Mouse (Mus musculus) embryonic facial prominence, embryonic 12.5 days (tissue): ENCODE data around the gene Slc25a33. TPM values are rescaled to one million over a fixed set of nuclear protein-coding genes. Genes with fewer than 3 reads are reported as not detected.
A peak's percentile ranks its signal among the peaks of the same experiment; 100 is the strongest.

Source experiments
- ATAC-seq: fragments of 200-750 bp; cut with Nextera tagmentation; 2 replicates; pipeline ENCODE4 v1.8.0; 2017; ENCODE audit not compliant: insufficient number of reproducible peaks, insufficient read depth, low FRiP score, low TSS enrichment
- H3K27ac ChIP-seq: fragments of 300-500 bp; sonication (generic); 2 replicates; pipeline ENCODE4 v1.5.1; 2016; ENCODE audit warnings: mild to moderate bottlenecking
- H3K27me3 ChIP-seq: fragments of 300-500 bp; sonication (generic); 2 replicates; pipeline ENCODE4 v1.6.1; 2016; ENCODE audit warnings: mild to moderate bottlenecking, moderate library complexity
- H3K36me3 ChIP-seq: fragments of 300-500 bp; sonication (generic); 2 replicates; pipeline ENCODE4 v1.6.1; 2016; ENCODE audit warnings: mild to moderate bottlenecking
- H3K4me1 ChIP-seq: fragments of 300-500 bp; sonication (generic); 2 replicates; pipeline ENCODE4 v1.6.1; 2016
- H3K4me2 ChIP-seq: fragments of 300-500 bp; sonication (generic); replicated peaks from 2 replicates; pipeline ENCODE4 v1.6.1; 2016; ENCODE audit warnings: mild to moderate bottlenecking, moderate library complexity
- H3K4me3 ChIP-seq: fragments of 300-500 bp; sonication (generic); 2 replicates; pipeline ENCODE4 v1.5.1; 2016; ENCODE audit warnings: mild to moderate bottlenecking
- H3K9ac ChIP-seq: fragments of 300-500 bp; sonication (generic); 2 replicates; pipeline ENCODE4 v1.6.1; 2016; ENCODE audit warnings: mild to moderate bottlenecking, moderate library complexity
- H3K9me3 ChIP-seq: fragments of 300-500 bp; sonication (generic); 2 replicates; pipeline ENCODE4 v1.6.1; 2016; ENCODE audit warnings: mild to moderate bottlenecking, moderate library complexity
- WGBS: fragments of 180-500 bp; shearing (Covaris S2); methylation state at CpG from one replicate; pipeline ENCODE4 v1.1.7; 2016; 5-methylcytosine and 5-hydroxymethylcytosine counted together
- polyA plus RNA-seq: library from polyadenylated mRNA; unstranded; fragments of >200 nt; fragmentation: Nextera tagmentation; extraction: Ambion mirVana; gene quantifications from 2 replicates; pipeline ENCODE4 v1.2.1, GENCODE M21; 2016

Slc25a33 gene
- polyA plus RNA-seq, 1 experiment from 2014 or later = 15.7 TPM

DNA sequence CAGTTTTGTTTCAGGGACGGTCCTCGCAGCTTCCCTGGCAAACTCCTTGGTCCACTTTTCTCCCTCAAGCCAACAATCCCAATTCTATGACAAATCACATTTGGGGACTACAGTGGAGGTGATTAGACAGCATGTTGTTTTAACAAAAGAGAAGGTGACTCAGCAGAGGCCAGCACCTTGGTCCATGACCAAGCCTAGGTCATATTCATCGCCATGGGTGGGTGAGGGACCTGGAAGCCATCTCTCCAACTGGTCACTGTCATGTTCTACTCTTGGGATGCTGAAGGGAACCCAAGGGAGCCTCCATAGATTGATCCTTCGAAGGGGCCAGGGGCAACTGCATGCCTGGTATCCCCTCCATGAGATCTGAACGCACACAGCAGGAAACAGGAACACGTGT is 39.8 kb downstream of the Slc25a33 start:
- no peak overlapping the region for H3K27ac ChIP-seq
- 0 out of 2 replicates have a peak overlapping the region, but pooled peaks have one; percentile 1 for H3K4me2 ChIP-seq
- H3K36me3 ChIP-seq = peaks cover 28% of the 10 kb centered on the region
- 84% methylated on average over 6 of the region's 6 CpGs for WGBS
- H3K9me3 ChIP-seq = no peaks in the 10 kb centered on the region
- no peak overlapping the region for H3K9ac ChIP-seq
- no peak overlapping the region for H3K4me3 ChIP-seq
- ATAC-seq = no peak
- H3K27me3 ChIP-seq = no peaks in the 10 kb centered on the region
- H3K4me1 ChIP-seq = peaks cover 47% of the 10 kb centered on the region

GRCm38 (mm10) chr4:149733748-149734147 is 40.3 kb downstream of the Slc25a33 start:
- Histone ChIP-seq H3K27me3 (no peaks in the 10 kb centered on the region), H3K27ac (peak overlapping the region; percentile 43; the same call in 1 of the 2 replicates), H3K4me1 (peaks cover 51% of the 10 kb centered on the region), H3K36me3 (peaks cover 33% of the 10 kb centered on the region), H3K4me2 (0 out of 2 replicates have a peak overlapping the region, but pooled peaks have one; percentile 1), H3K9ac (peak overlapping the region; percentile 32; the same call in 1 of the 2 replicates), H3K4me3 (no peak overlapping the region), H3K9me3 (no peaks in the 10 kb centered on the region)
- 48% methylated on average over 6 of the region's 6 CpGs for WGBS
- no peak for ATAC-seq

GRCm38 (mm10) chr4:149732800-149733199 is 41.3 kb downstream of the Slc25a33 start:
- Histone ChIP-seq H3K4me2 (no peak overlapping the region), H3K4me1 (peaks cover 48% of the 10 kb centered on the region), H3K36me3 (peaks cover 38% of the 10 kb centered on the region), H3K9me3 (no peaks in the 10 kb centered on the region), H3K27ac (0 out of 2 replicates have a peak overlapping the region, but pooled peaks have one; percentile 9), H3K4me3 (no peak overlapping the region), H3K27me3 (no peaks in the 10 kb centered on the region), H3K9ac (no peak overlapping the region)
- 73% methylated on average over 10 of the region's 10 CpGs for WGBS
- ATAC-seq = no peak

- H3K4me1 ChIP-seq = peaks cover 48% of the 10 kb centered on the region
- no peak for ATAC-seq
- H3K4me2 ChIP-seq = no peak overlapping the region
- H3K9me3 ChIP-seq = no peaks in the 10 kb centered on the region
- no peak overlapping the region for H3K4me3 ChIP-seq
- H3K27me3 ChIP-seq = no peaks in the 10 kb centered on the region
- H3K9ac ChIP-seq = no peak overlapping the region
- WGBS = 88% methylated on average over 3 of the region's 3 CpGs
- H3K36me3 ChIP-seq = peaks cover 43% of the 10 kb centered on the region
- H3K27ac ChIP-seq = peak overlapping the region; percentile 9; the same call in 1 of the 2 replicates
These were observed 41.8 kb downstream of the Slc25a33 start for GRCm38 (mm10) chr4:149732313-149732712.

DNA sequence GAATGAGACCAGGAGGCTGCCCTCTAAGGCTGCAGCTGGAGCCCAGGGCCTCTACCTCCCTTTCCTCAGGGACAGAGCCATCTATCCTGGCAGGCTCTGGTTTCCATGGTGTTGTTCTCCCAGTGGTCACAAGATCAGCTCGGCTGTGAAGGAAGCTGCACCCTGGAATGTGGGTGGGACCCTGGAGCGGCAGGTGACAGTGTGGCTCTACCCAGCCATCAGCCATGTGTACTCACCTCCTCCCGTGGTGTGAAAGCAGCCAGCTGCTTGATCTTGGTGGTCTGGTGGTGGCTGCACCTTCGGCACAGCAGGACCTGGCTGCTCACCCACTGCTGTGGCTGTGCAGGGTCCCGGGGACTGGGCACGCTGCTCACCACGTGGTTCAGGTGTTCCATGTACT is 43.2 kb downstream of the Slc25a33 start:
- 82% methylated on average over 7 of the region's 7 CpGs for WGBS
- Histone ChIP-seq H3K27me3 (no peaks in the 10 kb centered on the region), H3K4me3 (no peak overlapping the region), H3K27ac (no peak overlapping the region), H3K36me3 (peaks cover 57% of the 10 kb centered on the region), H3K4me1 (peaks cover 34% of the 10 kb centered on the region), H3K9me3 (no peaks in the 10 kb centered on the region), H3K9ac (no peak overlapping the region), H3K4me2 (no peak overlapping the region)
- ATAC-seq = no peak

DNA sequence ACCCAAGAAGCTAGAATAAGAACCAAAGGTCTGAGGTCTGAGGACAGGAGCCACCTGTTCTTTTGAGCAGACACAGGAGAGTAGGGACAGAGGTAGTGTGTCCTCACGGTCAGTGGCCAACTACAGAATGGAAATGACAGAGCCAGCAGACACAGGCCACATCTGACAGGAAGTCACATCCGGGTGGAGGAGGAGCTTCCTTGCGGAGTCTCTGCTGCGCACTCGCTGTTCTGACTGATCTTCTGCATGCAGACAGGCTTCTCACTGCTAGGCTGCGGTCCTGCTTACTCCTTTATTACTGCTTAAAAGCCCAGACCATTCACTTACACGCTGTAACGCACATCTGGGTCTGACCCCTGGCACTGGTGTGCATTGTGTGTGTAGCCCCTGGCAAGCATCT is 45.3 kb downstream of the Slc25a33 start:
- Histone ChIP-seq H3K9ac (no peak overlapping the region), H3K27me3 (no peaks in the 10 kb centered on the region), H3K4me2 (no peak overlapping the region), H3K36me3 (peaks cover 76% of the 10 kb centered on the region), H3K4me1 (peaks cover 14% of the 10 kb centered on the region), H3K27ac (no peak overlapping the region), H3K9me3 (no peaks in the 10 kb centered on the region), H3K4me3 (no peak overlapping the region)
- ATAC-seq = no peak
- 70% methylated on average over 8 of the region's 8 CpGs for WGBS

- 97% methylated on average over 5 of the region's 5 CpGs for WGBS
- H3K4me2 ChIP-seq = no peak overlapping the region
- no peaks in the 10 kb centered on the region for H3K27me3 ChIP-seq
- no peak overlapping the region for H3K27ac ChIP-seq
- no peak overlapping the region for H3K4me3 ChIP-seq
- 0 out of 2 replicates have a peak, but pooled peaks cover 5% of the 10 kb centered on the region for H3K4me1 ChIP-seq
- no peaks in the 10 kb centered on the region for H3K9me3 ChIP-seq
- no peak for ATAC-seq
- H3K36me3 ChIP-seq = peaks cover 80% of the 10 kb centered on the region
- H3K9ac ChIP-seq = no peak overlapping the region
These were observed 46.4 kb downstream of the Slc25a33 start for GRCm38 (mm10) chr4:149727636-149728035.

- 68% methylated on average over 15 of the region's 15 CpGs for WGBS
- Histone ChIP-seq H3K27me3 (no peaks in the 10 kb centered on the region), H3K4me2 (no peak overlapping the region), H3K36me3 (peaks cover 86% of the 10 kb centered on the region), H3K27ac (no peak overlapping the region), H3K9ac (no peak overlapping the region), H3K4me1 (0 out of 2 replicates have a peak, but pooled peaks cover 5% of the 10 kb centered on the region), H3K4me3 (no peak overlapping the region), H3K9me3 (no peaks in the 10 kb centered on the region)
- ATAC-seq = no peak
These were observed 48.3 kb downstream of the Slc25a33 start for GRCm38 (mm10) chr4:149725661-149726350.

DNA sequence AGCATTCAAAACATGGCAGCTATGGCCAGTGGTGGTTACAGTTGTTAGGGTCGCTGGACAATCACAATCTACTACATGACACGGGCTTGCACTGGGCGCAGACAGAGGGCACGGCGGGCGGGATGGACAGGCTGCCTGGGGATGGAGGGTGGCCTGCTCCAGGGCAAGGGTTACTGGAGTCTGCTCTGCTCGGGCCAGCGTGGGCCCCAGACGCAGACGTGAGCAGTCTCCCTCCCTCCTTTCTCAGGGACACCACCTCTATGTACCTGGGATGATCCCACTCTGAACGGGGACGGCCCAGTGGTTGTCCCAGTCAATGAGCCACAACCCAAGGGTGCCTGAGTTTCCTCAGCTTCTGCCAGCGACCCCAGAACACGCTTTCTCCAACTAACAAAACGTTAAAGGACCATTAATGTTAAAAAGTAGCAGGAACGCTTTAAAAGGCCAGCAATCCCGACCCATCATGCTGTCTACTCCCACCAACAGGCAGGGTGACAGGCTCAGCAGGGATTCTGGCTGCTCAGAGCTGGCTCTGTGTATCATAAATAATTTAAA is 49.1 kb downstream of the Slc25a33 start:
- no peak overlapping the region for H3K9ac ChIP-seq
- peaks cover 86% of the 10 kb centered on the region for H3K36me3 ChIP-seq
- 91% methylated on average over 17 of the region's 17 CpGs for WGBS
- 0 out of 2 replicates have a peak, but pooled peaks cover 5% of the 10 kb centered on the region for H3K4me1 ChIP-seq
- no peaks in the 10 kb centered on the region for H3K27me3 ChIP-seq
- H3K4me2 ChIP-seq = no peak overlapping the region
- no peaks in the 10 kb centered on the region for H3K9me3 ChIP-seq
- no peak overlapping the region for H3K4me3 ChIP-seq
- no peak overlapping the region for H3K27ac ChIP-seq
- ATAC-seq = no peak

DNA sequence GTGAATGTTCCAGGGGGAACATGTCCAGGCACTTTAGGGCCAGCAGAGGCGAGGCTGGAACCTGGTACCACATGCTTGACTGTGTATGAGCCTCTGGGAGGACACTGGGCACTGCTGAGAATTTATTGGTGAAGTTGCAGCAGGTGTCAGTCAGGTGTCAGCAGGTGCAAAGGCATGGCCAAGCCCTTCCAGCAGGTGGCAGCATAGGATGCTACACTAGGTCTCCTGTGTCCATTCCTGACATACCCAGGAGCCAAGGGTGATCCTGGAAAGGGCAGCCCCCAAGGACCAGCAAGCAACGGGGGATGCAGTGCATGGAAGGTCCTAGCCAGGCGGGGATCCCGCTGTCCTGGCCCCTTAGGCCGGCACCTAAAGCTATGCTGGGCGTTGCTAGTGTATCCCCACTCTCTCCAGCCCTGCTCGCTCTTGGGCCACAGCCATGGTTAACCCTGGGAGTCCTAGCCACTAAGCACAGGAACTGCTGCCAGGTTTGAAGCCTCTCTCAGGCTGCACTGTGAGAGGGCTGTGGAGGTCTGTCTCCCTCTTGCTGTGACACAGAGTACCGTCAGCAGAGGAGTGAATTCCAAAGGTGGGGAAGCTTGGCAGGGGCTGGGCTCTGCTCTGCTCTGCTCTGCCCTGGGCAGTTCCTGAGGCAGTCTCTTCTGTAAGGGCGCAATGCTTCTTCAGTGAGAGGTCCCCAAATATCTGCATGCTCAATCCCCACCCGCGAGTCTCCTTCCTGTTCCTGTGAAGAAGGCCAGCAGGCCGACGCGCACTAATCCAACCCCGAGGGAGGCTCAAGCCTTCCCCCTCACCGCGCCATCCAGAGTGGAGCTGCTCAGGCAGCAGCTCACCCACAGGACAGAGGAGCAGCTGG is 50.0 kb downstream of the Slc25a33 start:
- Histone ChIP-seq H3K27ac (no peak overlapping the region), H3K27me3 (no peaks in the 10 kb centered on the region), H3K9ac (no peak overlapping the region), H3K4me1 (0 out of 2 replicates have a peak, but pooled peaks cover 2% of the 10 kb centered on the region), H3K4me2 (no peak overlapping the region), H3K9me3 (no peaks in the 10 kb centered on the region), H3K4me3 (no peak overlapping the region), H3K36me3 (peaks cover 86% of the 10 kb centered on the region)
- 73% methylated on average over 17 of the region's 17 CpGs for WGBS
- no peak for ATAC-seq

DNA sequence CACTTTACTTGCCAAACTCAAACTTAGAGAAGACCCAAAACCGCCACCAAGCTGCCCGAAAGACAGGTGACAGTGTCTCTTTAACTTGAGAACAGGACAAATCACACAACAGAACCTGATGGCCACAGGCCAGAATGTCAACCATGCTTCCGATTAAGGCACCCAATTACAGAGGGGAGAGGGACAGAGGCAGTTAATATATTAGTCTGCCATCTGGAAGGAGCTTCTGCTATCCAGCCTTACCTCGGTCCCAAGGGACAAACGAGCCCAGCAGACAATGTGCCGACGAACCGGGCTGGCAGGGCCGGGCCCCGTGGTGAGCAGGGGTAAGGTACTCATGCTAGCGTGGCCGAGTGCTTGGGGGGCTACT is 51.1 kb downstream of the Slc25a33 start:
- no peak for ATAC-seq
- no peak overlapping the region for H3K27ac ChIP-seq
- H3K9me3 ChIP-seq = no peaks in the 10 kb centered on the region
- peaks cover 91% of the 10 kb centered on the region for H3K36me3 ChIP-seq
- H3K4me3 ChIP-seq = no peak overlapping the region
- WGBS = 85% methylated on average over 12 of the region's 12 CpGs
- H3K9ac ChIP-seq = no peak overlapping the region
- no peaks in the 10 kb centered on the region for H3K4me1 ChIP-seq
- no peak overlapping the region for H3K4me2 ChIP-seq
- no peaks in the 10 kb centered on the region for H3K27me3 ChIP-seq
